Mouse (Mus musculus) left cerebral cortex, postnatal 10 days (tissue): ENCODE results near the gene Fyb. TPM values are rescaled to one million over a fixed set of nuclear protein-coding genes. Genes with fewer than 3 reads are reported as not detected.

Source experiments
- DNase-seq, 2 experiments: peaks; one replicate each; pipeline ENCODE4 v3.0.0; 2021 to 2022; ENCODE audit warnings: low spot score in 2 of 2, mixed read lengths in 1 of 2; ENCODE audit errors: extremely low spot score in 1 of 2
- intact Hi-C: fragments of 180-260 bp; cut with DNase I; formaldehyde crosslinking; loops from one replicate; pipeline ENCODE4 v1.15.1; 2025
- total RNA-seq, 2 experiments: library from RNA; stranded (reverse); gene quantifications; 2 replicates each; pipeline ENCODE4 v1.2.3; 2021

Gene Fyb
- total RNA-seq = 1 to 10 TPM; 8.7 to 9.4 TPM

- intact Hi-C loops = no loop called here
- DNase-seq = no peak
Observed at GRCm38 (mm10) chr15:6522653-6523167, at the start of gene Fyb. Fyb (plus strand) TSS chr15:6522853.

GRCm38 (mm10) chr15:6483561-6483960, 39.1 kb upstream of the Fyb start:
- no peak for DNase-seq
- intact Hi-C loops = no loop called here

GRCm38 (mm10) chr15:6492386-6492785, 30.3 kb upstream of the Fyb start:
- DNase-seq = no peak

GRCm38 (mm10) chr15:6498396-6499070, 24.1 kb upstream of the Fyb start:
- no peak for DNase-seq
- intact Hi-C loops = no loop called here

More at GRCm38 (mm10) chr15:6492386-6492785, 30.3 kb upstream of the Fyb start:
- intact Hi-C loops = no loop called here

GRCm38 (mm10) chr15:6500787-6501186, 21.9 kb upstream of the Fyb start:
- no peak for DNase-seq
- intact Hi-C loops = no loop called here

GRCm38 (mm10) chr15:6517525-6517924, 5.1 kb upstream of the Fyb start:
- intact Hi-C loops = no loop called here
- no peak for DNase-seq

- no peak for DNase-seq
- intact Hi-C loops = no loop called here
Observed at GRCm38 (mm10) chr15:6519417-6520255, 3.0 kb upstream of the Fyb start.

GRCm38 (mm10) chr15:6520505-6521155, 2.0 kb upstream of the Fyb start:
- intact Hi-C loops = no loop called here
- DNase-seq = no peak

- no peak for DNase-seq
Observed at GRCm38 (mm10) chr15:6524801-6525200, 2.1 kb downstream of the Fyb start.

GRCm38 (mm10) chr15:6525386-6525785, 2.7 kb downstream of the Fyb start:
- intact Hi-C loops = no loop called here
- no peak for DNase-seq

More at GRCm38 (mm10) chr15:6524801-6525200, 2.1 kb downstream of the Fyb start:
- intact Hi-C loops = no loop called here

- intact Hi-C loops = no loop called here
Observed at GRCm38 (mm10) chr15:6533858-6534343, 11.2 kb downstream of the Fyb start.

GRCm38 (mm10) chr15:6534592-6534991, 11.9 kb downstream of the Fyb start:
- DNase-seq = no peak
- intact Hi-C loops = no loop called here

More at GRCm38 (mm10) chr15:6533858-6534343, 11.2 kb downstream of the Fyb start:
- DNase-seq = no peak

GRCm38 (mm10) chr15:6539639-6540338, 17.1 kb downstream of the Fyb start:
- DNase-seq = no peak
- intact Hi-C loops = no loop called here

GRCm38 (mm10) chr15:6548911-6549310, 26.3 kb downstream of the Fyb start:
- intact Hi-C loops = no loop called here
- no peak for DNase-seq

- intact Hi-C loops = no loop called here
- no peak for DNase-seq
Observed at GRCm38 (mm10) chr15:6551875-6552274, 29.2 kb downstream of the Fyb start.

- intact Hi-C loops = no loop called here
- no peak for DNase-seq
Observed at GRCm38 (mm10) chr15:6554742-6555141, 32.1 kb downstream of the Fyb start.

- intact Hi-C loops = no loop called here
- no peak for DNase-seq
Observed at GRCm38 (mm10) chr15:6555536-6555935, 32.9 kb downstream of the Fyb start.

- intact Hi-C loops = no loop called here
- DNase-seq = no peak
Observed at GRCm38 (mm10) chr15:6556272-6556671, 33.6 kb downstream of the Fyb start.

- no peak for DNase-seq
- intact Hi-C loops = no loop called here
Observed at GRCm38 (mm10) chr15:6556911-6557310, 34.3 kb downstream of the Fyb start.
